Mouse (Mus musculus) adrenal gland, postnatal 14 days (tissue): ENCODE data around the gene Galnt7. TPM values are rescaled to one million over a fixed set of nuclear protein-coding genes. Genes with fewer than 3 reads are reported as not detected.

Source experiments
- DNase-seq: peaks from one replicate; pipeline ENCODE4 v3.0.0; 2021; ENCODE audit warnings: mixed read lengths
- total RNA-seq: library from RNA; stranded (reverse); gene quantifications from 2 replicates; pipeline ENCODE4 v1.2.3, GENCODE M21; 2021

The Galnt7 gene
- total RNA-seq, 1 experiment from 2014 or later: 13.3 TPM

GRCm38 (mm10) chr8:57628787-57629664 is 23.8 kb downstream of the Galnt7 start:
- no peak for DNase-seq

DNA sequence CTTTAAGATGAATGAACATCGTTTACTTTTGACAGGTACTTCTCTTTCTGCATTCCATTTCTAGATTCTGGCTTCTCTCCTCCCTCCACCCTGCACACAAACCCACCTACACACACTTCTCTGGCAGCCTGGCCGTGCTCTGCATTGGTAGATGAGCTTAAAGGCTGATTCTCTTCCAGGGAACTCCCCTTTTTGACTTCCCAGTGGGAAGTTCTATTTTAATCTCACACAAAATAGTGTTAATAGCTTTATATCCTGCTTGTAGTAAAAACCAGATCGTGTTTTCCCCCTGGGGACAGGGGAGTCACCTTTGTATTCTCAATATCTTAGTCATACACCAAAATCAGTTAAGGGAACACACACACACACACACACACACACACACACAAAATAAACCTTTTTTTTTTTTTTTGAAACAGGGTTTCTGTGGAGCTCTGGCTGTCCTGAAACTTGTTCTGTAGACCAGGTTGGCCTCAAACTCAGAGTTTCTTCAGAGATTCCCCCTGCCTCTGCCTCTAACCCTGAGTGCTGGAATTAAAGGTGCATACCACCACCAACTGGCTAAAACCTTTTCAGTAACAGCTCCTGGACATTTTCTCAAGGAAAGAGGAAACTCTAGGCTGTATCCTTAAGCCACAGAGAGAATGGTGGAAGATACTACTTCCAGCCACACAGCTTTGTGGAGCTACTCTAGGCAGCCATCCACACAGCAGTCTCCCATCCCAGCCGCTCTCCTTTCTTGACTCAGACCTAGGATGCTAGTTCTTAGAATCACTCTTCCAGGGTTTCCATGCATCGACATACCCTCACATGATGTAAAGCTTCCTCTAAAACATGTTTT is 24.7 kb downstream of the Galnt7 start:
- DNase-seq: no peak

DNA sequence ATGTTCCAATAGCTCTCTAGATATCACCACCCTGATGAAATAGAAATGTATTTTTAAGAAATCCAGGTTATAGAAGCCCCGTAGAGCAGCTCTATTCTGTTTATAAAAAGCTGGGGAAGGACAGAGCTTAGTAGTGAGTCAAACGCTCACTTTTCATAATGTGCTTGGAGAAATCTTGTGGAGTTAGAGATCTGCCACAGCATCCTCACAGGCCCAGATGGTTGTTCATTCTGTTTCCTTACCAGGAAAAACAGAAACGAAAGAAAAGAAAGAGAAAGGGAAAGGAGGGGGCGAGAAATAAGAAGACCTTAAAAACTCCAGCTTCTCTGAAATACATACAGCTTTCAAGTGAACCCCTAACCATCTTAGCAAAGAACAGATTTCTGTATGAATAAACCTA is 28.9 kb downstream of the Galnt7 start:
- no peak for DNase-seq

DNA sequence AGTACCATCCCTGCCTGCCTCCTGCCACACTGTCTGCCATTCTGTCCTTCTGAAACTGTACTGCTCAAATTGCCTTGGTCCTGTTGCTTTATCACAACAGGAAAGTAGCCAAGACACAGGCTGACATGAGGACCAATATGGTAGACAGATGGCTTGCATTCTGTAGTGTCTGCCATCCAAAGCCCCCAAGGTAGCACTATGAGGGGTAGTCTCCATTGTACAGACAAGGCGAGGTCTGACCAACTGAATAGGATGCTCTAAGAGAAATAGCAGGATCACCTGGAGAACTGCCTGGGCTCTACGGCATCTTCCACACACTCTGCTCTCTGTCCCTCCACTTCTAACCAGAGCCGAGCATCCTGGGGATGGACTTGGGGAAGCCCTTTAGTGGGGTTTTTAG is 29.8 kb downstream of the Galnt7 start:
- no peak for DNase-seq

DNA sequence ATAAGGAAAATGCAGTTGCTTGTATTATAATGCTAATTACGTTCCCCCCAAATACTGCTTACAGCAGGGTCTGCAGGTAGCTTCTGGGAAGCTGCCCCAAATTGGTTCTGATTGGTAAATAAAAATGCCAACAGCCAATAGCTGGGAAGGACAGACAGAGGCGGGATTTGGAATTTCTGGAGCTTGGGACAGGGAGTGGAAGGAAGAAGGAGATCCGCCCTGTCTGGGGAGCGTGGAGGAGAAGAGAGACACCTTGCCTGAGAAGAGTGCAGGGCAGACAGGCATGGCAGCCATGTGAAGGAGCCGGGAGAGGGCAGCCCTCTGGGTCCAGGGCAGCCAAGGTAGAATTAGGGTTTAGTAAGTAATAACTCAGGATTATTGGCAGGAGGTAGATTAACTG is 35.9 kb downstream of the Galnt7 start:
- no peak for DNase-seq

- DNase-seq: peak; percentile 81
Measured at GRCm38 (mm10) chr8:57615016-57615657, 37.7 kb downstream of the Galnt7 start.

- DNase-seq: peak; percentile 49
Measured at GRCm38 (mm10) chr8:57611419-57611977, 41.3 kb downstream of the Galnt7 start.

- peak; percentile 78 for DNase-seq
Measured at GRCm38 (mm10) chr8:57610706-57611418, 42.0 kb downstream of the Galnt7 start.

DNA sequence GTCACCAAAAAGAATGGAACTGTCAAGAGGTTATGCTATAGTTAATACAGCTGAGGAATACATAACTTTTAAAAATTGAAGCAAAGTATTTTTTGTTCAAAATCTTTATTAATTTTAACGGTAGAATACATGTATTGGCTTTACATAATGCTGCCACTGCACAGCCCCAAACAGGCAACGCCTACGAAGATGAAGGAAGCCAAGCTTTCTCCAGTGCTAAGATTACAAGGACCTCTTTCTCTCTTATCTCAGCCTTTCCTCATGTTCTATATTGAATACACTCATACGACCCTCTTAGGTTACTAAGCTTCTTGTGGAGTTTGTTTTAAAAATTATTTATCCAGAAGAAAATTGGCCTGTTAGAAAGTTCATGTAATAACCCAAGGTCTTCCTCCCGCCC is 50.3 kb downstream of the Galnt7 start:
- no peak for DNase-seq

DNA sequence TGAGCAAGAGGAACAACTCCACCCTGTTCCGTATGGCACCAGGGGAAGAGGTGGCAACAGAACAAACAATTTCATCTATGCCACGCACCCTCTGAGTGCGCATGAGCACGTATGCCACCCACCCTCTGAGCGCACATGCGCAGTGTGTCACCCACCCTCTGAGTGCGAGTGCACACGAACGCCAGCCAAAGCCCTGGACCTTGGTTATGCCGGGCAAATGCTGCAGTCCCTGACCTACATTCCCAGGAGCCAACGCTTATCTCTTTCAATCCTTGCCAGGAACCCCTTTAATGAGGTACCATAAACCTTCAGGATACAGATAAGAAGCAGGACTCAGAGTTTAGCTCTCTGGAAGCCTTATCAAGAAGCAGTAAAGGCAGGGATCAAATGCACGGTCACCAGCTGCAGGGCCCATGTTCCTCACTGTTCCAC is 50.8 kb downstream of the Galnt7 start:
- DNase-seq: peak; percentile 89

- no peak for DNase-seq
Measured at GRCm38 (mm10) chr8:57599813-57600555, 52.8 kb downstream of the Galnt7 start.

DNA sequence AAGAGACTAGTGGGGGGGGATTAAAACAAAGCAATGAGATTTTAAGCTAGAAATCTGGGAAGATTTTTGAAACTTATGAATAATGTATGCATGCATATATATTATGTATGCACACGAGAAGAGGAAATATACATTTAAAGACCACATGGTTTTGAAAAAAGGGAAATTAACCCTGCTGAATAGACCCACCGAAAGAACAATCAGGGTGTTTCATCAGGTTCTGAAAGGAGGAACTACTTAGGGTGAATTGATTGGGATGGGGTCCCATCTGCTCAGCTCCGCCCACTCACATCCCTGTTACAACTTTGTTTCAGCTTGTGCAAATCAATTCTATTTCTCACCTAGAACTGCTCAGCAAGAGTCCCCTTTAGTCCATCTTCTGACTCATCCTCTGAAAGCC is 57.0 kb downstream of the Galnt7 start:
- DNase-seq: no peak

- DNase-seq: no peak
Measured at GRCm38 (mm10) chr8:57594175-57594885, 58.5 kb downstream of the Galnt7 start.

DNA sequence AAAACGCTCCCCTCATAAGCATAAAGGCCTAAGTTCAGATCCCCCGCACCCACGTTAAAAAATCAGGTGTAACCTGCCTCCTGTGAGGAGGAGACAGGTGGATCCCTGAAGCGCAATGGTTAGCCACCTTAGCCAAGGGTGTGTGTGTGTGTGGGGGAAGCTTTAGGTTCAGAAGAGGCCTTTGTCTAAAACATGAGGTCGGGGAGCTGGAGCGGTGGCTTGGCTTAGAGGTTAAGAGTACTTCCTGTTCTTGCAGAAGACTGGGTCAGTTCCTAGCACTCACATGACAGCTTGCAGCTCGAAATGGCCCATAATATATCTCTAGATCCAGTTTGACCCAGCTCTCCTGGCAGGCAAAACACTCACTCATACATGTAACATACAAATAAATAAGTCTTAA is 60.2 kb downstream of the Galnt7 start:
- DNase-seq: no peak

DNA sequence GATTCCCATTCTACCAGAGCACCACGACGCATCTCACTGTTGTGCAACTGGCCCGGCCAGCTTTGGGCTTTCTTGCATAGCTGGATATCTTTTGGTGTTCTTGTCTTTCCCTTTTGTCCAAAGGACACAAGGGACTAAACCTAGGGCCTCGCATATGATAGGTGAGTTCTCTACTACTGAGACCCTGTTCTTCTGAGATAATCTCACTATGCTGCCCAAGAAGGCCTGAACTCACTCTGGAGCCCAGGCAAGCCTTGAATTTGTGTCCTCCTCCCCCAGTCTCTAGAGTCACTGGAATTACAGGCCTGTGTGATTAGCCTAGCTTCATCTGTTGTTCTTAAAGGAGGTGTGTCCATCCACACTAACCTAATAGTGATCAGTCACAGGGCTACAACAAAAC is 61.2 kb downstream of the Galnt7 start:
- DNase-seq: no peak

DNA sequence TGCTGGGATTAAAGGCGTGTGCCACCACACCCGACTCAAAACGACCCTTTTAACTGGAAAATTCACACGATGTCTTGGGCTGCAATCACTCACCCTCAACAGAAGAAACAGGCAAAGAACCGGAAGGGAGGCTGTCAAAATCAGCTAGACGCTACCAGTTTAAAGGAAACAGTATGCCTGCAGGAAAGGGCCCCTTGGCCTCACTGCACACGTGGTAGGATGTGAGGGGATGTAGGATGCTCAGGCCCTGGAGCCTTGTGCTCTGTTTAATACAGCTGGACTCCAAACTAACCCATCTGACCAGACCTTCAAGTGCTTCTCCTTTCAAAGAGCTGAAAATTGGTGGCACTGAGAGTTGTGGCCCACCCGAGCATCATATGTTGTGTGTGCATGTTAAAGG is 62.8 kb downstream of the Galnt7 start:
- no peak for DNase-seq

DNA sequence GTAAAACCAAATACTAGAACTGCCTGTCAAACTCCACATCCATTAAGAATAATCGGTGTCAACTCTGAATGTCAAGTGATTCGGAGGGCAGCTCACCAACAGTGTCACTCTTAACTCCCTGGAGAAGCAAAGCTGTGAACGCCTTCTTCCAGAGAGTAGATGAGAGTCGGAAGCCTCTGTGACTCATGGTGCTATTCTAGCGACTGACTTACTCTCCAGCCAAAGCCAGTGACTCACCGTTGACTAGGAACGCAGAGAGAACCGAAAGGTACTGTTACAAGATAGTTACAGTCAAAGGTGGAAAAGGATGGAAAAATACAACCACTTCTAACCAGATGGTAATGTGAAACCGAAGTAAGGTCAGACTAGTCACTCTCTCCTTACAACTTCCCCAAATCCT is 63.7 kb downstream of the Galnt7 start:
- DNase-seq: peak; percentile 64

GRCm38 (mm10) chr8:57588604-57589003 is 64.2 kb downstream of the Galnt7 start:
- DNase-seq: no peak

DNA sequence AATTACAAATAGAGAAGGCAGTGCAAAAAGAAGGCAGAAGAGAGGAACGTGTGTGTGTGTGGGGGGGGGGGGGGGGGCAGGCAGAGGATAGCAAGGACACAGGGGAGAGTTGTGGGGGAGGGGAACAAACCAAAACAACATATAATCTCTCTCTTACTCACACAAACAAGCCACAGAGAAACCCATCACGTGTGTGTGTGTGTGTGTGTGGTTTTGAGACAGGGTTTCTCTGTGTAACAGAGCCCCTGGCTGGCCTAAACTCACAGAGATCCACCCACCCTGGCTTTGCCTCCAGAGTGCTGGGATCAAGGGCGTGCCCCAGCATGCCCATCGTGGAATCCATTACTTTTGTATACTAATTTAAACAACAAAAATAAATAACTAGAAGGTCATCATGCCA is 66.2 kb downstream of the Galnt7 start:
- DNase-seq: no peak

GRCm38 (mm10) chr8:57585831-57586230 is 67.0 kb downstream of the Galnt7 start:
- DNase-seq: peak; percentile 30

- no peak for DNase-seq
Measured at GRCm38 (mm10) chr8:57585128-57585442, 67.7 kb downstream of the Galnt7 start.
